20 mouse cellular contexts compared by ENCODE assay signal in the genomic region with DNA sequence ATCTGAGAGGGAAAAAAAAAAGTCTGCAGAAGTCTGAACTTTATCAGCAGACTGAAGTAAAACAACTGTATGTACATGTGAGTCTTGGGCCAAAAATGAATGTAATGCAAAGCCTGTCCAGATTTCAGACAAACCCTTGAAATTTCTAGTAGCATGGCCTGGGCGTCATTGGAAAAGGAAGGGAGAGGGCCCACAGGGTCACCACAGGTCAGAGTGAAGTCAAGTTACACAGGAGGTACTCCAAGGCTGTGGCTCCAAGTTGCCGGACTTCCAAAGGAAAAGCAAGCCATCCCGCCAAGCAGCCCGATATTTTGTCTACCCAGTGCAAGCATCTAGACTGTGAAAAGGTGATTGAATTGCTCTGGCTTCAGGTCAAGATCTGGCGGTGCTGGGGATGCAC.
DNase-seq lines count a peak whose midpoint lies in the region; ATAC-seq lines count a peak whose summit lies in the region.
"Had no signal": no experiment of that assay in that cellular context is flagged by ENCODE, and none has a peak within 500 bp of the region (broad histone marks: within the 10 kb centered on the region; RNA-seq: fewer than 3 reads in every experiment).

No protein-coding gene starts in this region.

- no peak for DNase-seq in heart, adult 18-20 months
- DNase-seq in kidney, adult 8-10 months = no peak
- no peak for DNase-seq in limb, embryonic 10.5 days (ENCODE audit: low spot score)
- DNase-seq in hindbrain, embryonic 11.5 days (ENCODE audit: low spot score) = no peak
- DNase-seq: adrenal gland, postnatal 25 days; cerebellum, adult 9-10 months; gastrocnemius, adult 2 months; liver; thymus, adult 2 months; thymus, postnatal 4 days had no signal

- no peaks in the 10 kb centered on the region for H3K9me3 ChIP-seq in heart, embryonic 12.5 days (replicated peaks)
- no peaks in the 10 kb centered on the region for H3K9me3 ChIP-seq in kidney, embryonic 14.5 days (ENCODE audit: control insufficient read depth, low read length)
- H3K9me3 ChIP-seq in limb, embryonic 13.5 days = no peaks in the 10 kb centered on the region
- no peaks in the 10 kb centered on the region for H3K9me3 ChIP-seq in limb, embryonic 10.5 days (replicated peaks)
- no peaks in the 10 kb centered on the region for H3K9me3 ChIP-seq in stomach, embryonic 15.5 days
- H3K9me3 ChIP-seq in hindbrain, embryonic 11.5 days (ENCODE audit: control insufficient read depth, low read length) = no peaks in the 10 kb centered on the region
- H3K9me3 ChIP-seq: embryonic facial prominence, embryonic 15.5 days; hindbrain, embryonic 10.5 days; liver, embryonic 15.5 days had no signal

- no peak for ATAC-seq in heart, embryonic 12.5 days (ENCODE audit: insufficient number of reproducible peaks, low FRiP score)
- 0 out of 2 replicates have a peak, but pooled peaks have one; percentile 16 for ATAC-seq in kidney, embryonic 14.5 days (ENCODE audit: low FRiP score, low TSS enrichment)
- no peak for ATAC-seq in limb, embryonic 13.5 days (ENCODE audit: low FRiP score, low read depth)
- ATAC-seq in stomach, embryonic 15.5 days (ENCODE audit: insufficient read depth, low FRiP score, low read depth) = no peak
- ATAC-seq in hindbrain, embryonic 11.5 days (ENCODE audit: low FRiP score) = no peak
- ATAC-seq: forebrain, embryonic 14.5 days had no signal

- H3K27ac ChIP-seq in heart, embryonic 12.5 days (ENCODE audit: poor library complexity, severe bottlenecking) = peak overlapping the region; percentile 58; the same call in 1 of the 2 replicates
- H3K27ac ChIP-seq in kidney, embryonic 14.5 days (ENCODE audit: low read depth, low read length) = no peak overlapping the region
- H3K27ac ChIP-seq in limb, embryonic 13.5 days = no peak overlapping the region
- no peak overlapping the region for H3K27ac ChIP-seq in limb, embryonic 10.5 days
- H3K27ac ChIP-seq in stomach, embryonic 15.5 days = peak overlapping the region; percentile 44
- no peak overlapping the region for H3K27ac ChIP-seq in hindbrain, embryonic 11.5 days (ENCODE audit: low read depth, low read length)
- H3K27ac ChIP-seq: embryonic facial prominence, embryonic 15.5 days; gastrocnemius, adult 2 months; hindbrain, embryonic 10.5 days; left cerebral cortex, adult 2 months; liver, embryonic 15.5 days had no signal

- H3K4me3 ChIP-seq in heart, embryonic 12.5 days = no peak overlapping the region
- no peak overlapping the region for H3K4me3 ChIP-seq in kidney, embryonic 14.5 days (ENCODE audit: low read length)
- H3K4me3 ChIP-seq in limb, embryonic 13.5 days = no peak overlapping the region
- no peak overlapping the region for H3K4me3 ChIP-seq in limb, embryonic 10.5 days
- H3K4me3 ChIP-seq in stomach, embryonic 15.5 days (replicated peaks) = no peak overlapping the region
- H3K4me3 ChIP-seq in hindbrain, embryonic 11.5 days (ENCODE audit: low read depth, low read length) = no peak overlapping the region
- H3K4me3 ChIP-seq: embryonic facial prominence, embryonic 15.5 days; gastrocnemius, adult 2 months; hindbrain, embryonic 10.5 days; left cerebral cortex, adult 2 months; liver, embryonic 15.5 days had no signal

- H3K36me3 ChIP-seq in heart, embryonic 12.5 days = no peaks in the 10 kb centered on the region
- H3K36me3 ChIP-seq in kidney, embryonic 14.5 days (ENCODE audit: control insufficient read depth, insufficient read depth, low read length) = no peaks in the 10 kb centered on the region
- H3K36me3 ChIP-seq in limb, embryonic 13.5 days = no peaks in the 10 kb centered on the region
- no peaks in the 10 kb centered on the region for H3K36me3 ChIP-seq in limb, embryonic 10.5 days
- H3K36me3 ChIP-seq in stomach, embryonic 15.5 days = no peaks in the 10 kb centered on the region
- H3K36me3 ChIP-seq in hindbrain, embryonic 11.5 days (ENCODE audit: control insufficient read depth, insufficient read depth, low read length) = no peaks in the 10 kb centered on the region
- H3K36me3 ChIP-seq: embryonic facial prominence, embryonic 15.5 days; hindbrain, embryonic 10.5 days; liver, embryonic 15.5 days had no signal

- no peaks in the 10 kb centered on the region for H3K27me3 ChIP-seq in heart, embryonic 12.5 days (replicated peaks)
- H3K27me3 ChIP-seq in kidney, embryonic 14.5 days (ENCODE audit: control insufficient read depth, insufficient read depth, low read length) = no peaks in the 10 kb centered on the region
- H3K27me3 ChIP-seq in limb, embryonic 13.5 days = no peaks in the 10 kb centered on the region
- no peaks in the 10 kb centered on the region for H3K27me3 ChIP-seq in limb, embryonic 10.5 days (ENCODE audit: low read depth, poor library complexity, severe bottlenecking)
- H3K27me3 ChIP-seq in stomach, embryonic 15.5 days (replicated peaks) = no peaks in the 10 kb centered on the region
- H3K27me3 ChIP-seq in hindbrain, embryonic 11.5 days (ENCODE audit: control insufficient read depth, insufficient read depth, low read length) = no peaks in the 10 kb centered on the region
- H3K27me3 ChIP-seq: embryonic facial prominence, embryonic 15.5 days; liver, embryonic 15.5 days had no signal

- H3K4me2 ChIP-seq in heart, embryonic 12.5 days = no peak overlapping the region
- H3K4me2 ChIP-seq in kidney, embryonic 14.5 days (replicated peaks; ENCODE audit: low read depth, low read length) = no peak overlapping the region
- no peak overlapping the region for H3K4me2 ChIP-seq in limb, embryonic 13.5 days (replicated peaks)
- no peak overlapping the region for H3K4me2 ChIP-seq in stomach, embryonic 15.5 days
- no peak overlapping the region for H3K4me2 ChIP-seq in hindbrain, embryonic 11.5 days (replicated peaks; ENCODE audit: low read depth, low read length)
- H3K4me2 ChIP-seq: embryonic facial prominence, embryonic 15.5 days; liver, embryonic 15.5 days; midbrain, embryonic 11.5 days had no signal

- peaks cover 69% of the 10 kb centered on the region for H3K4me1 ChIP-seq in heart, embryonic 12.5 days (replicated peaks)
- no peaks in the 10 kb centered on the region for H3K4me1 ChIP-seq in kidney, embryonic 14.5 days (ENCODE audit: control insufficient read depth, insufficient read depth, low read length)
- no peaks in the 10 kb centered on the region for H3K4me1 ChIP-seq in limb, embryonic 13.5 days
- no peaks in the 10 kb centered on the region for H3K4me1 ChIP-seq in limb, embryonic 10.5 days
- H3K4me1 ChIP-seq in stomach, embryonic 15.5 days = peaks cover 8% of the 10 kb centered on the region; the same call in 1 of the 2 replicates
- H3K4me1 ChIP-seq in hindbrain, embryonic 11.5 days (replicated peaks; ENCODE audit: control insufficient read depth, insufficient read depth, low read length) = no peaks in the 10 kb centered on the region
- H3K4me1 ChIP-seq: embryonic facial prominence, embryonic 15.5 days; hindbrain, embryonic 10.5 days had no signal

- 59% methylated on average over 5 of the region's 5 CpGs for WGBS in heart, embryonic 12.5 days
- 39% methylated on average over 5 of the region's 5 CpGs for WGBS in kidney, embryonic 14.5 days
- 81% methylated on average over 5 of the region's 5 CpGs for whole genome bisulfite sequencing in limb, embryonic 13.5 days
- WGBS in limb, embryonic 10.5 days = 79% methylated on average over 5 of the region's 5 CpGs
- 56% methylated on average over 5 of the region's 5 CpGs for WGBS in stomach, embryonic 15.5 days
- WGBS in hindbrain, embryonic 11.5 days = 80% methylated on average over 5 of the region's 5 CpGs

- no peak overlapping the region for H3K9ac ChIP-seq in heart, embryonic 12.5 days
- H3K9ac ChIP-seq in kidney, embryonic 14.5 days (ENCODE audit: low read depth, low read length) = no peak overlapping the region
- H3K9ac ChIP-seq in limb, embryonic 13.5 days = 0 out of 2 replicates have a peak overlapping the region, but pooled peaks have one; percentile 25
- H3K9ac ChIP-seq in stomach, embryonic 15.5 days = no peak overlapping the region
- no peak overlapping the region for H3K9ac ChIP-seq in hindbrain, embryonic 11.5 days (ENCODE audit: low read depth, low read length)
- H3K9ac ChIP-seq: embryonic facial prominence, embryonic 15.5 days; liver, embryonic 15.5 days had no signal

Comparison
In these comparisons a context has a peak if more than half of its experiments do, and no peak if none do; other contexts are left out.
1. H3K27ac ChIP-seq: peak in heart, embryonic 12.5 days (single experiment) and stomach, embryonic 15.5 days (single experiment); none in kidney, embryonic 14.5 days (single experiment), limb, embryonic 13.5 days (single experiment), limb, embryonic 10.5 days (single experiment) and hindbrain, embryonic 11.5 days (single experiment).